ENCODE assay signal across 18 mouse cellular contexts in the genomic region with DNA sequence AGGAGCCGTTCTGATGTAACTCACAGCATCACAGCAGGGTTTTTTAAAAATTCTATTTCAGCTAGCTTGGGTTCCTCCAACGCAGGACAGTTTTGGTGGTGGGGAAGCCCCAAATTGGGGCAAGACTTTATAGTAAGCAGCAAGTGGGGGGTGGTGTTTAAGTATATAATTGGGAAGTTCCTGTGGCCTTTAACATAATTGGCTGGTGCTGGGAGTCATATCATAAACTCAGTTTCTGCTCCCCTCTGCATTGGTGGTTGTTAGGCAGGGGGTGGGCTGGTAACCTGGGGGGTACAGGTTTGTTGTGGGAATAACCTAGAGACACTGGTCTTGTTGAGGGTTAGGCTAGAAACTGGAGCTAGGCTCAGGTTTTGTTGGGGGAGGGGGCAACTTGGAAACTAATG. TPM values are rescaled to one million over a fixed set of nuclear protein-coding genes. Genes with fewer than 3 reads are reported as not detected.
A peak's percentile ranks its signal among the peaks of the same experiment; 100 is the strongest.
DNase-seq lines count a peak whose midpoint lies in the region; ATAC-seq and TF ChIP-seq lines count a peak whose summit lies in the region.
"Had no signal": no experiment of that assay in that cellular context is flagged by ENCODE, and none has a peak within 500 bp of the region (broad histone marks: within the 10 kb centered on the region; RNA-seq: fewer than 3 reads in every experiment).

No protein-coding gene starts in this region.

- TF ChIP-seq RAD21 in CH12.LX (IDR thresholded peaks at IDR 0.05; ENCODE audit: low read depth, low read length) = peak; percentile 1; the same call in 1 of the 2 replicates

- H3K36me3 ChIP-seq in spleen, adult 2 months (ENCODE audit: control insufficient read depth, insufficient read depth, low read length) = 0 out of 2 replicates have a peak, but pooled peaks cover 1% of the 10 kb centered on the region
- peaks cover 0 to 3% of the 10 kb centered on the region in 2 experiments for H3K36me3 ChIP-seq in CH12.LX (replicated peaks in 1 of 2; ENCODE audit: control insufficient read depth in 1 of 2, insufficient read depth in 1 of 2, low read length in 1 of 2)
- H3K36me3 ChIP-seq: hindbrain, embryonic 15.5 days had no signal

- dilution Hi-C loops in CH12.LX (cut with MboI; ENCODE audit: extremely low pct_ligation_motif_present, extremely low pct_unique_long_range_greater_than_20kb, low sequenced_read_pairs) = no loop called here

- peaks cover 7% of the 10 kb centered on the region for H3K9me3 ChIP-seq in CH12.LX (replicated peaks; ENCODE audit: low read length)
- H3K9me3 ChIP-seq: embryonic facial prominence, embryonic 10.5 days; forebrain, embryonic 13.5 days; heart, embryonic 12.5 days; hindbrain, embryonic 15.5 days had no signal

- peaks cover 22% of the 10 kb centered on the region for H3K79me2 ChIP-seq in CH12.LX (replicated peaks; ENCODE audit: control insufficient read depth, extremely low read depth, insufficient read depth, poor library complexity, severe bottlenecking)

- no peaks in the 10 kb centered on the region for H3K27me3 ChIP-seq in spleen, adult 2 months (ENCODE audit: control insufficient read depth, insufficient read depth, low read length)
- H3K27me3 ChIP-seq in CH12.LX (replicated peaks) = no peaks in the 10 kb centered on the region
- H3K27me3 ChIP-seq: forebrain, embryonic 13.5 days; hindbrain, embryonic 15.5 days had no signal

- peak in 1 of 2 experiments; percentile 34 for DNase-seq in spleen, adult 2 months (ENCODE audit: low read depth in 1 of 2, low spot score in 2 of 2)
- DNase-seq in spleen, postnatal 14 days (ENCODE audit: low spot score in 2 of 2) = no peak
- DNase-seq in CD4-positive helper T cell, adult 2 months (ENCODE audit: low read depth, low spot score) = peak; percentile 31
- DNase-seq in CH12.LX (ENCODE audit: extremely low read depth) = peak; percentile 86
- no peak for DNase-seq in ovary, postnatal 36 days (ENCODE audit: low spot score)
- no peak for DNase-seq in gastrocnemius, postnatal 4 days (ENCODE audit: low spot score in 2 of 2)
- DNase-seq: adrenal gland, postnatal 14 days; cerebellum, adult 11-12 months; cerebellum, adult 9-10 months; gastrocnemius, postnatal 36 days had no signal

- WGBS in spleen, adult 2 months = 32% methylated on average over 2 of the region's 2 CpGs

- peak; percentile 64; the same call in 1 of the 2 replicates for TF ChIP-seq EP300 in CH12.LX (IDR thresholded peaks at IDR 0.05; ENCODE audit: low read length)

- TF ChIP-seq CTCF in spleen, adult 2 months (IDR thresholded peaks at IDR 0.05; ENCODE audit: extremely low read depth, insufficient read depth, insufficient read length, insufficient replicate concordance) = no peak
- TF ChIP-seq CTCF in CH12.LX (conservative IDR thresholded peaks at IDR 0.05 in 1 of 2, IDR thresholded peaks at IDR 0.05 in 1 of 2; ENCODE audit: low read depth in 2 of 2, low read length in 2 of 2) = no peak

- peak overlapping the region; percentile 99 for H3K4me2 ChIP-seq in CH12.LX (ENCODE audit: insufficient read depth, low read depth, poor library complexity, severe bottlenecking)
- H3K4me2 ChIP-seq: forebrain, embryonic 13.5 days; heart, embryonic 12.5 days; hindbrain, embryonic 15.5 days had no signal

- in situ Hi-C loops in CH12.LX (cut with MboI; ENCODE audit: low pct_ligation_motif_present, low pct_unique_long_range_greater_than_20kb, low sequenced_read_pairs) = no loop called here

- H3K4me1 ChIP-seq in spleen, adult 2 months (ENCODE audit: control insufficient read depth, insufficient read depth, insufficient read length) = peaks cover 20% of the 10 kb centered on the region
- peaks cover 16 to 40% of the 10 kb centered on the region in 2 experiments for H3K4me1 ChIP-seq in CH12.LX (ENCODE audit: control insufficient read depth in 1 of 2, insufficient read depth in 2 of 2)

- peak; percentile 45; the same call in 1 of the 2 replicates for ATAC-seq in monocyte, adult 5-6 weeks (replicated peaks; ENCODE audit: insufficient number of reproducible peaks, low FRiP score, low TSS enrichment, poor library complexity, severe bottlenecking)
- no peak for ATAC-seq in granulocyte monocyte progenitor cell, adult 5-6 weeks (replicated peaks; ENCODE audit: poor library complexity, severe bottlenecking)
- ATAC-seq: forebrain, embryonic 13.5 days had no signal

- no peak overlapping the region for H3K9ac ChIP-seq in CH12.LX (ENCODE audit: insufficient read depth, low read depth)
- H3K9ac ChIP-seq: forebrain, embryonic 13.5 days; heart, embryonic 12.5 days; hindbrain, embryonic 15.5 days had no signal

- TF ChIP-seq POLR2A in spleen, adult 2 months (IDR thresholded peaks at IDR 0.05; ENCODE audit: low read depth, low read length) = no peak
- 0 out of 2 replicates have a peak, but pooled peaks have one; percentile 27 for TF ChIP-seq POLR2A in CH12.LX (IDR thresholded peaks at IDR 0.05; ENCODE audit: low read depth, low read length)

- no peak overlapping the region for H3K4me3 ChIP-seq in spleen, adult 2 months (ENCODE audit: extremely low read depth, insufficient read depth, insufficient read length)
- H3K4me3 ChIP-seq in CH12.LX (replicated peaks in 1 of 3; ENCODE audit: low read depth in 2 of 3, low read length in 2 of 3, poor library complexity in 1 of 3) = no peak overlapping the region
- H3K4me3 ChIP-seq: embryonic facial prominence, embryonic 10.5 days; forebrain, embryonic 13.5 days; heart, embryonic 12.5 days; hindbrain, embryonic 15.5 days had no signal

- peak overlapping the region; percentile 60 for H3K27ac ChIP-seq in spleen, adult 2 months (ENCODE audit: insufficient read depth, low read length)
- H3K27ac ChIP-seq in CH12.LX (ENCODE audit: insufficient read depth, low read depth) = peak overlapping the region; percentile 90
- H3K27ac ChIP-seq: embryonic facial prominence, embryonic 10.5 days; forebrain, embryonic 13.5 days; hindbrain, embryonic 15.5 days had no signal

TF ChIP-seq in CH12.LX, 34 proteins besides CTCF, POLR2A, EP300 and RAD21 (continues in another document):
- TF ChIP-seq NRF1 (IDR thresholded peaks at IDR 0.05; ENCODE audit: low read depth, low read length) = peak; percentile 40; the same call in 1 of the 2 replicates
- peak; percentile 63; the same call in 1 of the 2 replicates for TF ChIP-seq RCOR1 (conservative IDR thresholded peaks at IDR 0.05; ENCODE audit: low read depth, low read length)
- no peak for TF ChIP-seq ZC3H11A (IDR thresholded peaks at IDR 0.05; ENCODE audit: low read depth, low read length)
- TF ChIP-seq TBP (conservative IDR thresholded peaks at IDR 0.05; ENCODE audit: low read depth, low read length) = 0 out of 2 replicates have a peak, but pooled peaks have one; percentile 48
- no peak for TF ChIP-seq JUND (conservative IDR thresholded peaks at IDR 0.05; ENCODE audit: low read depth, low read length)
- no peak for TF ChIP-seq ZMIZ1 (IDR thresholded peaks at IDR 0.05; ENCODE audit: low read depth, low read length)
- no peak for TF ChIP-seq ZKSCAN1 (IDR thresholded peaks at IDR 0.05; ENCODE audit: borderline replicate concordance, low read depth, low read length)
- no peak for TF ChIP-seq JUN (IDR thresholded peaks at IDR 0.05; ENCODE audit: insufficient read depth, low read depth, low read length)
- peak; percentile 41 for TF ChIP-seq BHLHE40 (IDR thresholded peaks at IDR 0.05; ENCODE audit: low read depth, low read length)
- TF ChIP-seq MAFK (IDR thresholded peaks at IDR 0.05; ENCODE audit: insufficient replicate concordance, low read length) = no peak
- no peak for TF ChIP-seq USF1 (IDR thresholded peaks at IDR 0.05; ENCODE audit: low read depth, low read length)
- peak; percentile 77; the same call in 1 of the 2 replicates for TF ChIP-seq IRF4 (IDR thresholded peaks at IDR 0.05; ENCODE audit: low read depth, low read length)
- no peak for TF ChIP-seq UBTF (IDR thresholded peaks at IDR 0.05; ENCODE audit: low read depth, low read length)
- peak; percentile 92 for TF ChIP-seq MEF2A (IDR thresholded peaks at IDR 0.05; ENCODE audit: borderline replicate concordance, low read depth, low read length)
- TF ChIP-seq POLR2AphosphoS2 (IDR thresholded peaks at IDR 0.05; ENCODE audit: low read depth, low read length) = peak; percentile 45; the same call in 1 of the 2 replicates
- peak; percentile 84 for TF ChIP-seq MAZ (IDR thresholded peaks at IDR 0.05; ENCODE audit: low read depth, low read length)
- no peak for TF ChIP-seq PAX5 (IDR thresholded peaks at IDR 0.05; ENCODE audit: low read length)
- TF ChIP-seq CHD2 (IDR thresholded peaks at IDR 0.05; ENCODE audit: low read length) = peak; percentile 84
- TF ChIP-seq MAX (IDR thresholded peaks at IDR 0.05; ENCODE audit: low read length) = no peak
- peak; percentile 75 for TF ChIP-seq SIN3A (IDR thresholded peaks at IDR 0.05; ENCODE audit: low read length)
- peak; percentile 53; the same call in 1 of the 2 replicates for TF ChIP-seq HCFC1 (IDR thresholded peaks at IDR 0.05; ENCODE audit: low read depth, low read length)
- TF ChIP-seq ZNF384 (IDR thresholded peaks at IDR 0.05; ENCODE audit: low read depth, low read length) = peak; percentile 72
- TF ChIP-seq NELFE (IDR thresholded peaks at IDR 0.05; ENCODE audit: low read depth, low read length) = 0 out of 2 replicates have a peak, but pooled peaks have one; percentile 36
- 0 out of 2 replicates have a peak, but pooled peaks have one; percentile 2 for TF ChIP-seq SMC3 (IDR thresholded peaks at IDR 0.05; ENCODE audit: low read depth, low read length)
- TF ChIP-seq ELF1 (IDR thresholded peaks at IDR 0.05; ENCODE audit: low read depth, low read length) = peak; percentile 34; the same call in 1 of the 2 replicates

RNA-seq across cellular contexts. Expression of a gene that starts 2.7 kb away (rescaled TPM):
- 18.9 and 19.2 TPM in 2 replicates for polyA plus RNA-seq in spleen, adult 2 months (2012; rRNA removed)
- total RNA-seq in CH12.LX (2012; rRNA removed) = 36.6 TPM in 2 replicates
- total RNA-seq in CH12.LX (2014; rRNA removed) = 96.1 and 101 TPM in 2 replicates
- 56.2 and 68.1 TPM in 2 replicates for polyA plus RNA-seq in CH12.LX (2012; ENCODE audit: insufficient read length, low read depth)
- 397 to 474 TPM (median 450 TPM) in 3 replicates for total RNA-seq in monocyte, adult 5-6 weeks (2017)
- total RNA-seq in granulocyte monocyte progenitor cell, adult 5-6 weeks (2014; fragmentation: Nextera tagmentation) = 75.9 and 82.5 TPM in 2 replicates
- total RNA-seq in granulocyte monocyte progenitor cell, adult 5-6 weeks (2017) = 61.3 and 65.0 TPM in 2 replicates
- total RNA-seq in gastrocnemius, postnatal 4 days (2021) = 10 to 100 TPM; 29.2 to 33.2 TPM

RNA-seq across cellular contexts. Expression of a gene that starts 37.1 kb away (rescaled TPM):
- 0.01 TPM in 1 of 2 replicates, not detected in the other for polyA plus RNA-seq in spleen, adult 2 months (2012; rRNA removed)
- total RNA-seq in CH12.LX (2012; rRNA removed) (0.08 and 0.17 TPM in 2 replicates), CH12.LX (2014; rRNA removed) (0.39 and 0.47 TPM in 2 replicates)
- 0.46 and 0.81 TPM in 2 replicates for polyA plus RNA-seq in CH12.LX (2012; ENCODE audit: insufficient read length, low read depth)
- total RNA-seq in monocyte, adult 5-6 weeks (2017) = 0.19 TPM in 1 of 3 replicates, not detected in the others
- not detected in 2 replicates for total RNA-seq in granulocyte monocyte progenitor cell, adult 5-6 weeks (2014; fragmentation: Nextera tagmentation)
- total RNA-seq in granulocyte monocyte progenitor cell, adult 5-6 weeks (2017) = not detected in 2 replicates
- total RNA-seq in gastrocnemius, postnatal 4 days (2021) = 100 to 1,000 TPM; 208 to 218 TPM
- total RNA-seq: MEL had no signal
- polyA plus RNA-seq: embryonic facial prominence, embryonic 10.5 days; forebrain, embryonic 13.5 days; intestine, embryonic 14.5 days had no signal

Comparison
In these comparisons a context has a peak if more than half of its experiments do, and no peak if none do; other contexts are left out.
1. DNase-seq: peak in CD4-positive helper T cell, adult 2 months (single experiment) and CH12.LX (single experiment); none in spleen, postnatal 14 days (0 of 2), ovary, postnatal 36 days (single experiment) and gastrocnemius, postnatal 4 days (0 of 2).
2. RNA of a gene that starts 37.1 kb away (total RNA-seq): 208 to 218 TPM in gastrocnemius, postnatal 4 days; 0.08 to 0.47 TPM in CH12.LX, 0.19 TPM in monocyte, adult 5-6 weeks and not detected in granulocyte monocyte progenitor cell, adult 5-6 weeks; every median in the first group is over 100 times any median in the second.